Mouse (Mus musculus): Measurements from ENCODE around the gene Becn1. TPM values are rescaled to one million over a fixed set of nuclear protein-coding genes. Genes with fewer than 3 reads are reported as not detected.

Becn1 gene
- polyA plus RNA-seq, 2 experiments = 60.5 to 86.2 TPM

DNA sequence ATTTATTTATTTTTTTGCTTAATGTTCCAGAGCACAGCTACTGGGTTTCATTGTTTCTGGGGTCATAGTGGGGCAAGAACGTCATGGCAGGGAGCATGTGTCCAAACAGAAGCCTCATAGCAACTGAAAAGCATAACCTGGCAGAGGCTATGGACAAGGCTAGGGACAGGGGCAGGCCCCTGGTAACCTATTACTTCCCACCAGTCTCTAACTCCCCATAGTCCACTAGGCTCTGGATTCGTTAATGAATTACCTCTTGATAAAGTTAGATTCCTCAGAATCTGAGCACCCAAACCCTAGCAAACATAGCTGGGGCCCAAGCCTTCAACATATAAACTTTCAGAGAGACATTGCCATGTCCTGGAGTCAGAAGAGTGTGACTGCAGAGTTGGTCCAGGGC is 51.1 kb downstream of the Becn1 start:
- no peak for TF ChIP-seq EP300 (IDR thresholded peaks at IDR 0.05; ENCODE audit: low read depth)
- no peak for TF ChIP-seq CTCF (IDR thresholded peaks at IDR 0.05; ENCODE audit: low read depth)
- no peaks in the 10 kb centered on the region for H3K9me3 ChIP-seq (ENCODE audit: control insufficient read depth, low read length)
- H3K4me3 ChIP-seq (ENCODE audit: insufficient read depth in 1 of 2, low read depth in 2 of 2, low read length in 2 of 2) = no peak overlapping the region
- no peak for ATAC-seq (ENCODE audit: insufficient read depth)
- H3K9ac ChIP-seq (replicated peaks) = no peak overlapping the region
- peaks cover 17 to 18% of the 10 kb centered on the region in 2 experiments for H3K4me1 ChIP-seq (replicated peaks; ENCODE audit: control insufficient read depth in 2 of 2, insufficient read depth in 2 of 2, low read length in 1 of 2)
- H3K4me2 ChIP-seq (ENCODE audit: low read depth) = no peak overlapping the region
- no peak for DNase-seq (ENCODE audit: low read depth in 3 of 3, low spot score in 3 of 3)
- WGBS (ENCODE audit: insufficient replicate concordance) = 60% methylated on average over 2 of the region's 2 CpGs
- H3K36me3 ChIP-seq (replicated peaks; ENCODE audit: control insufficient read depth, insufficient read depth, low read depth) = no peaks in the 10 kb centered on the region; the same call in 1 of the 2 replicates
- peaks cover 24% of the 10 kb centered on the region for H3K27me3 ChIP-seq (ENCODE audit: control insufficient read depth, insufficient read depth, low read length)
- H3K27ac ChIP-seq = no peak overlapping the region

DNA sequence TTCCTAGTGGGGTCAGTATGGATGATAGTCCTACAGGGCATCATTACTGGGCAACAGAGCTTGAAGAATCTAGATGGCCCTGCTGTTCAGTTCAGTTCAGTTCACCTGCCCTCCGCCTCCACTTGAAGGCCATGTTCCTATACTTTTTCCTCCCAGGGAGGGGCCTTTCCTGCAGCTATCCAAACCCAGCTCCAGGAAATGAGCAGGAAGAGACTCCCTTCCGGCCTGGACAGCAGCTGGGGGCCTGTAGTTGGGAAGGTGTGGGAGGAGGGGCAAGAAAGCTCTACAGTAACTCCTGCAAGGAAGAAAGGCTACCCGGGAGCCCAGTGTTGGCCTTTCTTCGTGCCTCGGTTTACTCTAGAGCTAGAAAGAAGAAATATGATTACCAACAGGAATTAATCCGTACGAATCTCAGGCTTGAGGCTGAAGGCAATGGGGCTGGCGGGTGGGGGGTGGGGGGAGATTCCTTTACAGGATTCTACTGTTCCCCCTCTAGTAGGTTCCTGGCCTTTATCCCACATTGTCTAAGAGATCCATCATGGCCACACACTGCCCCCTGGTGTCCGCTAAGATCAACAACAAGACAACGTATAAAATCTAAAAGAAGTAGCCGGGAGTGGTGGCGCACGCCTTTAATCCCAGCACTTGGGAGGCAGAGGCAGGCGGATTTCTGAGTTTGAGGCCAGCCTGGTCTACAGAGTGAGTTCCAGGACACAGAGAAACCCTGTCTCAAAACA is 53.7 kb downstream of the Becn1 start:
- H3K27ac ChIP-seq = no peak overlapping the region
- no peak overlapping the region for H3K4me3 ChIP-seq (ENCODE audit: insufficient read depth in 1 of 2, low read depth in 2 of 2, low read length in 2 of 2)
- H3K27me3 ChIP-seq (ENCODE audit: control insufficient read depth, insufficient read depth, low read length) = peaks cover 46% of the 10 kb centered on the region
- ATAC-seq (ENCODE audit: insufficient read depth) = no peak; the same call in 1 of the 2 replicates
- H3K9me3 ChIP-seq (ENCODE audit: control insufficient read depth, low read length) = no peaks in the 10 kb centered on the region
- 22% methylated on average over 14 of the region's 14 CpGs for WGBS (ENCODE audit: insufficient replicate concordance)
- peaks cover 11 to 16% of the 10 kb centered on the region in 2 experiments for H3K4me1 ChIP-seq (replicated peaks; ENCODE audit: control insufficient read depth in 2 of 2, insufficient read depth in 2 of 2, low read length in 1 of 2)
- TF ChIP-seq CTCF (IDR thresholded peaks at IDR 0.05; ENCODE audit: low read depth) (peak; percentile 78), EP300 (IDR thresholded peaks at IDR 0.05; ENCODE audit: low read depth) (no peak)
- H3K4me2 ChIP-seq (ENCODE audit: low read depth) = no peak overlapping the region
- no peak overlapping the region for H3K9ac ChIP-seq (replicated peaks)
- H3K36me3 ChIP-seq (replicated peaks; ENCODE audit: control insufficient read depth, insufficient read depth, low read depth) = no peaks in the 10 kb centered on the region
- DNase-seq (ENCODE audit: low read depth in 3 of 3, low spot score in 3 of 3) = peak in 2 of 3 experiments; percentile 54 to 65

DNA sequence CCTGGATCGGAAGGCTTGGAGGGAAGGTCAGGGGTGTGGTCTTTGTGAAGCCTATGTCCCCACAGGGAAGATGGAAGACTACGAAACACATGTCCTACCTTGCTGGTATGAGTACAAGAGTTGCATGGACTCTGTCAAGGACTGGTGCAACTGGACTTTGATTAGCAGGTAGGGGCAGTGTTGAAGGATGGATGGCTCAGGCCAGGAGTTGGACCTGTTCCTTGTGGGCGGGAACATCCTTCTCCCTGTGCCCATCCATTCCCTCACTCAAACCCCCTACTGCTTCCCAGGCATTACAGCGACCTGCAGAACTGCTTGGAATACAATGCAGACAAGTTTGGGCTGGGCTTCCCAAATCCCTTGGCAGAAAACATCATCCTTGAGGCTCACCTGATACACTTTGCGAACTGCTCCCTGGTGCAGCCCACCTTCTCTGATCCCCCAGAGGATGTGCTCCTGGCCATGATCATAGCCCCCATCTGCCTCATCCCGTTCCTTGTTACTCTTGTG is 54.5 kb downstream of the Becn1 start:
- TF ChIP-seq CTCF (IDR thresholded peaks at IDR 0.05; ENCODE audit: low read depth) (no peak), EP300 (IDR thresholded peaks at IDR 0.05; ENCODE audit: low read depth) (no peak)
- no peaks in the 10 kb centered on the region for H3K36me3 ChIP-seq (replicated peaks; ENCODE audit: control insufficient read depth, insufficient read depth, low read depth)
- H3K4me2 ChIP-seq (ENCODE audit: low read depth) = no peak overlapping the region
- no peak for ATAC-seq (ENCODE audit: insufficient read depth)
- WGBS (ENCODE audit: insufficient replicate concordance) = 67% methylated on average over 6 of the region's 6 CpGs
- H3K9me3 ChIP-seq (ENCODE audit: control insufficient read depth, low read length) = no peaks in the 10 kb centered on the region
- H3K9ac ChIP-seq (replicated peaks) = no peak overlapping the region
- H3K4me3 ChIP-seq (ENCODE audit: insufficient read depth in 1 of 2, low read depth in 2 of 2, low read length in 2 of 2) = no peak overlapping the region; a peak in 1 of 4 replicates
- H3K4me1 ChIP-seq (replicated peaks; ENCODE audit: control insufficient read depth in 2 of 2, insufficient read depth in 2 of 2, low read length in 1 of 2) = peaks cover 7 to 12% of the 10 kb centered on the region in 2 experiments
- DNase-seq (ENCODE audit: low read depth in 3 of 3, low spot score in 3 of 3) = no peak
- no peak overlapping the region for H3K27ac ChIP-seq
- H3K27me3 ChIP-seq (ENCODE audit: control insufficient read depth, insufficient read depth, low read length) = peaks cover 46% of the 10 kb centered on the region

DNA sequence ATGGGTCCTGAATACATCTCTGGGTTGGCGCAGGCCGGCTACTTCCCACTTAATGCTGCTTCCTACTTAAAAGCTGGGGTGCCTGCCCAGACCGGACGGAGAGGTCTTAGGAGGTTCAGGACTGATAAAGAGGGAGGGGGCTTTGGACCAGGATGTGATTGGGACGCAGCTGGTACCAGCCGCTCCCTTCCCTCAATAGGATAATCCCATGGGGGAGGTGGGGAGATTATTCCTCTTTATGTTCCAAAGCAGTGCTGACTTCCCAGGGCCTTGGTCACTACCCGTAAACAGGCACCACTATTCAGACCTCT is 55.4 kb downstream of the Becn1 start:
- ATAC-seq (ENCODE audit: insufficient read depth) (0 out of 2 replicates have a peak, but pooled peaks have one; percentile 7), DNase-seq (ENCODE audit: low read depth in 3 of 3, low spot score in 3 of 3) (no peak)
- peak overlapping the region; percentile 33 to 36 for H3K4me3 ChIP-seq (ENCODE audit: insufficient read depth in 1 of 2, low read depth in 2 of 2, low read length in 2 of 2)
- H3K27ac ChIP-seq = no peak overlapping the region
- no peaks in the 10 kb centered on the region for H3K36me3 ChIP-seq (replicated peaks; ENCODE audit: control insufficient read depth, insufficient read depth, low read depth)
- H3K4me1 ChIP-seq (replicated peaks; ENCODE audit: control insufficient read depth in 2 of 2, insufficient read depth in 2 of 2, low read length in 1 of 2) = peaks cover 4 to 8% of the 10 kb centered on the region in 2 experiments
- no peaks in the 10 kb centered on the region for H3K9me3 ChIP-seq (ENCODE audit: control insufficient read depth, low read length)
- peak overlapping the region; percentile 53 for H3K4me2 ChIP-seq (ENCODE audit: low read depth)
- no peak for TF ChIP-seq EP300 (IDR thresholded peaks at IDR 0.05; ENCODE audit: low read depth)
- no peak for TF ChIP-seq CTCF (IDR thresholded peaks at IDR 0.05; ENCODE audit: low read depth)
- no peak overlapping the region for H3K9ac ChIP-seq (replicated peaks)
- H3K27me3 ChIP-seq (ENCODE audit: control insufficient read depth, insufficient read depth, low read length) = peaks cover 46% of the 10 kb centered on the region
- WGBS (ENCODE audit: insufficient replicate concordance) = 10% methylated on average over 7 of the region's 7 CpGs

DNA sequence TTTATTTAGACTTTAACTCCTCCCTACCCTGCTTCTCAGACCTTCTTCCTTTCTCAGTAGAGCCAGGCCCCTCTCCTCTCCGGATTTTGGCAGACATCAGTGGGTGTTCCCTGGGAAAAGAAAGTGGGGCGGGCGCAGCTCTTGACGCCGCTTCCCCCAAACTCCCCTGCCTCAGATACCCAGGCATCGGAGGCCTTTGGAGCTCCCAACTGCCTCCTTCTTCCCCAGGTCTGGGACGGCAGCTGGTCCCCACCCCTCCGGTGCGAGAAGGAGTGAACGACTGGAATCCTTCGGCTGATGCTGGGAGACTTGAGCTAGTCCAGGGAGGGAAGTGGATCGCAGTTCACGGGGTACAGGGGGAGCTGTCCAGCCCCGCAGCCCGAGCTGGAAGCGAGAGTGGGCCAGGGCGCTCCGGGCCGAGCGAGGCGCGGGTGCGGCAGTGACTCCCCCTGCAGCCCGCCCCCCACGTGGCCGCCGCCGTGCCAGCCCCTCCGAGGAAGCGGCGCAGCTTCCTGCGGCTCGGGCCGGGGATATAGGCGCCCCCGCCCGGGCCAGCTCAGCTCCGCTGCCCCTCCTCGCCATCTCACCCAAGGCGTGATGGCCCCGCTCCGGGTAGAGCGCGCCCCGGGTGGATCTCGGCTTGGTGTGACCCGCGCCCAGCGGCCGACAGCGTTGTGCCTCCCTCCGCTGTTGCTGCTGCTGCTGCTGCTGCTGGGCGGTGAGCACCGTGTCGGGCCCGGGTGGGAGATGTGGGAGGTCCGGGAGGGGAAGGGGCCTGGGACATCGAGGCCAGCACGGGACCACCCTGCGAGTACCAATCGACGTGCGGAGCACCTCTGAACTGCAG is 56.0 kb downstream of the Becn1 start, which contains the start of gene Ramp2:
TSS of gene Ramp2 (plus strand) at position 174 of the 847 bp plus-strand sequence.
- Histone ChIP-seq H3K36me3 (replicated peaks; ENCODE audit: control insufficient read depth, insufficient read depth, low read depth) (no peaks in the 10 kb centered on the region), H3K4me3 (ENCODE audit: insufficient read depth in 1 of 2, low read depth in 2 of 2, low read length in 2 of 2) (peak within 1 kb of the TSS; percentile 33 to 36), H3K4me1 (replicated peaks; ENCODE audit: control insufficient read depth in 2 of 2, insufficient read depth in 2 of 2, low read length in 1 of 2) (peaks cover 4 to 8% of the 10 kb centered on the region in 2 experiments), H3K9me3 (ENCODE audit: control insufficient read depth, low read length) (no peaks in the 10 kb centered on the region), H3K27me3 (ENCODE audit: control insufficient read depth, insufficient read depth, low read length) (peaks cover 46% of the 10 kb centered on the region), H3K27ac (no peak within 1 kb of the TSS), H3K4me2 (ENCODE audit: low read depth) (peak within 1 kb of the TSS; percentile 53), H3K9ac (replicated peaks) (no peak within 1 kb of the TSS)
- ATAC-seq (ENCODE audit: insufficient read depth) (0 out of 2 replicates have a peak, but pooled peaks have one; percentile 18), DNase-seq (ENCODE audit: low read depth in 3 of 3, low spot score in 3 of 3) (no peak)
- under 1% methylated on average over 62 of the region's 63 CpGs for WGBS (ENCODE audit: insufficient replicate concordance)
- TF ChIP-seq CTCF (IDR thresholded peaks at IDR 0.05; ENCODE audit: low read depth) (no peak), EP300 (IDR thresholded peaks at IDR 0.05; ENCODE audit: low read depth) (no peak)
